Mouse (Mus musculus) CD4-positive helper T cell, adult 2 months (primary cell): ENCODE results near the gene Mdc1.
"Not testable (repeated sequence)": the region's sequence is repeated elsewhere in the genome, so short reads cannot be mapped to it uniquely, and the experiment has no call there.

Experiments
- DNase-seq: peaks from one replicate; pipeline ENCODE4 v3.0.0-alpha.2; 2012; ENCODE audit warnings: low read depth, missing footprints, low spot score

Gene Mdc1

GRCm38 (mm10) chr17:35822564-35822963 is 18.8 kb upstream of the Mdc1 start:
- no peak for DNase-seq

DNA sequence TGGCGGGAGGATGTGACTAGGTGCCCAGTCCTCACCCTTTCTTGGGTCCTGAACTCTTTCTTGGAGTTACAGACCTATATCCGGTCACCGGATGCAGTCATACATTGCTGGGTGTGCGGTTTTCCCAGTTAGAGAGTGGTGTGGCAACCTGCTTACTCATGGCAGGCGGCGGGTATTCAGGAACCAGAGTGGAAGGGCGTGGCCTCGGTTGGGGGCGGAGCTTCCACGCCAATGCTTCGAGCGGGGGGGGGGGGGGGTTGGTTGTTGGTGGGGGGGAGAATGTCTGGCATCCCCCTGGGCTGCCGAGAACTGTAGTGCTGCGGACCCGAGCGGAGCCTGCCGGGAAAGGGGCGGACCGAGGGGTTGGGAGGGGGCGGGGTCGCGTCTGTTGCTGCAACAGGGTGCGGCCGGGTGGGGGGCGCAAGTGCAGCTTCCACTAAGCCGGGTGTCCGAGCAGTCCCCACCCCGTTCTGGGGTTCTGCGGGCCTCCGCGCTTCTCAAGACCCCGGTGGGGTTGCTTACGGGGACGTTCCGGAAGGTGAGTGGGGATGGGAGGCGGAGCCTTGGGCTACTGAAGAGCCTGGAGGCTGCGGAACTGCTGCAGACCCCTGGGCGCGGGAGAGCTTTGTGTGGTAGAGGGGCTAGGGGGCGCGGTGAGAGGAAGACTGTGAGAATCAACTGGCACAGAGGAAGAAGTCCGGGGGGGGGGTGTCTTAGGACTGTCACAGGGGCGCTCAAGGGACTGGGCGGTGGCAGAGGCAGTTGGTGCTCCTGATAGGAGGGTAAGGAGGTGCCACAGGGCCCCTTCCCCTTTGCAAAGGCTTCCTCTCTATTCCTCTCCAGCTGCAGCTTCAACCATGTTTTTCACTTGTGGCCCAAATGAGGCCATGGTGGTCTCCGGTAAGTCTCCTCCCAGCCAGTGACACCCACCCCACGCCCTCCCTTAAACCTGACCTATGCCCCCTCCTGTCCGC is 18.1 kb upstream of the Mdc1 start, which contains the start of gene Flot1:
Gene Flot1, plus strand, starts transcription at position 267 of the 974 bp plus-strand sequence.
- peak; percentile 88 for DNase-seq

DNA sequence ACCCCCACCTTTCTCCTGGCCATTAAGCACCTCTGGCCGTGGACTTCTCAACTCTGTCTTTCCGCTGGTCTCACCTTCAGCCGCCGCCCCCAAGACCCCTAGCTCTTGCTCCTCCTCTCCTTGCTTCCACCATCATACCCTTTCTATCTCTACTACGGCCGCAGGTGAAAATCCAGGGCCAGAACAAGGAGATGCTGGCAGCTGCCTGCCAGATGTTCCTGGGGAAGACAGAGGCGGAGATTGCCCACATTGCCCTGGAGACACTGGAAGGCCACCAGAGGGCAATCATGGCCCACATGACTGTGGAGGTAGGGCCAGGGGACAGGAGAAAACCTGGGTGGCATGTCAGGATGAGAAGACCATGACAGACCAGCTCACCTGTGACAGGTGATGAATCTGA is 16.9 kb upstream of the Mdc1 start:
- no peak for DNase-seq

GRCm38 (mm10) chr17:35825109-35825850 is 16.0 kb upstream of the Mdc1 start:
- no peak for DNase-seq

- DNase-seq: peak; percentile 89
Measured at GRCm38 (mm10) chr17:35829737-35830136, 11.6 kb upstream of the Mdc1 start.

DNA sequence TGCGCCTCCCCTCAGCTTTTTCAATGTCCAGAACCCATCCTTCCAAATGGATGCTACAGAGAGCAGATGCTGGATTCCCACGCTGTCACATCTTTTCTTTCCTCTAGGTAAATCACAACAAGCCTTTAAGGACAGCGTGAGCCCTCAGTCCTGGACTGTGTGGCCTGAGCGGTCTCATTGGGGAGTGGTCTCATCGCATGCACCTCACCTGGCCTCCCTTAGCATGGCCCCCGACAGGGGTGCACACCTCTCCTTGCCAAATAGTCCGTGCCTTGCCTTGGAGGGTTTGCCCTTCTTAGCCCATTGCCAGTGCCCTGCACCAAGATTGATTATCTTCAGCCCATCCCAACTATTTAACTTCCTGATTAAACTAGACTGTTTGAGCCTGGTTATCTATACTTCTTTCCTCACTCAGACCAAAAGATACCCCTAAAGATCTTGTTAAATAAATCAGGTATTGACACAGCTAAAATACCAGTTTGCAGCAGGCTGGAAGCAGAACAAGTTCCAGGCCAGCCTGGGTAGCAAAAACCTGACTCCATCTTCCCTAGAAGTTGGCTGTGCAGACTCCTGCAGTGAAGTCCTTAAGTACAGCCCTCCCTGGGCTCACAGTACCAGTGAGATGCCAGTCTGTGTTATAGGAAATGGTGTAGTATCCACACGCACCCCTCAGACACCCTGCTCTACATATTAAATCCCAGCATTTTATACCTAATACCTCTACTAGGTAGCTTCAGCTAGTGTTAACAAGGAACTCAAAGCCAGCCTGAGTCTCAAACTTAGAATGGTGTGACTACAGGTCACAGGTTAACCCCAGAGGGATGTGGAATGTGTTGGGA is 8.7 kb upstream of the Mdc1 start:
- DNase-seq: no peak

GRCm38 (mm10) chr17:35833239-35833751 is 8.0 kb upstream of the Mdc1 start:
- DNase-seq: no peak

DNA sequence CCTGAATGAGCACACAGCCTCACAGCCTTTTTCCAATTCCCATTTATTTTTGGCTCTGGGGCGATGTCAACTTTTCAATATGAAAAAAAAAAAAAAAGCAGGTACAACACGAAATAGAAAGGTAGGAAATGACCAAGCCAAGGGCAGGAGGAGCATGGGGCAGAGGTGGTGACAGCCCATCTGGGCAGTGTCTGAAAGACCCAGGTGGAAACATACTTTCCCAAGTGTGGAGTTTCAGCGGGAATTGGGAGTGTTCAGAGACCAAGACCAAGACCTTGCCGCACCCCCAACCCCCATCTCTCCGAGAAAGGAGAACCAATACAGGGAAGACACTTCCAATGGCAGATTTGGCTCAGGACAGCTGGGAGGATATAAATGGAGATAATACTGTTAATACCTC is 7.4 kb upstream of the Mdc1 start:
- DNase-seq: no peak

DNA sequence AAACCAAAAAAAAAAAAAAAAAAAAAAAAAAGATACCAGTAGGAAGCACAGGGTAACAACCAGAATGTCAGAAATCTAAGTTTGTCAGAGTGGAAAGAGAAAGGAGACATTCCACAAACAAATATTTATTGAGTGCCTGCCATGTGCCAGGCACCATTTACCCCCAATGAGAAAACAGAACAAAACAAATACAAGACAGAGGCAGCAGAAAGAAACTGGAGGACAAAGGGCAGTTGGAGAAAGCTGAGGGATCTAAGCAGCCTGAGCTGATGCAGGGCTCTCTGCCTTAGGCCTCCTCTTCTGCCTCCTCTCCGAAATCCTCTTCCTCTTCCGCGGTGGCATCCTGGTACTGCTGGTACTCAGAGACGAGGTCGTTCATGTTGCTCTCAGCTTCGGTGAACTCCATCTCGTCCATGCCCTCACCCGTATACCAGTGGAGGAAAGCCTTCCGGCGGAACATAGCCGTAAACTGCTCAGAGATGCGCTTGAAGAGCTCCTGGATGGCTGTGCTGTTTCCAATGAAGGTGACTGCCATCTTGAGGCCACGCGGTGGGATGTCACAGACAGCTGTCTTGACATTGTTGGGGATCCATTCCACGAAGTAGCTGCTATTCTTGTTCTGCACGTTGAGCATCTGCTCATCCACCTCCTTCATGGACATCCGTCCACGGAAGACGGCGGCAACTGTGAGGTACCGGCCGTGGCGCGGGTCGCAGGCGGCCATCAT is 6.5 kb upstream of the Mdc1 start:
- peak; percentile 26 for DNase-seq

DNA sequence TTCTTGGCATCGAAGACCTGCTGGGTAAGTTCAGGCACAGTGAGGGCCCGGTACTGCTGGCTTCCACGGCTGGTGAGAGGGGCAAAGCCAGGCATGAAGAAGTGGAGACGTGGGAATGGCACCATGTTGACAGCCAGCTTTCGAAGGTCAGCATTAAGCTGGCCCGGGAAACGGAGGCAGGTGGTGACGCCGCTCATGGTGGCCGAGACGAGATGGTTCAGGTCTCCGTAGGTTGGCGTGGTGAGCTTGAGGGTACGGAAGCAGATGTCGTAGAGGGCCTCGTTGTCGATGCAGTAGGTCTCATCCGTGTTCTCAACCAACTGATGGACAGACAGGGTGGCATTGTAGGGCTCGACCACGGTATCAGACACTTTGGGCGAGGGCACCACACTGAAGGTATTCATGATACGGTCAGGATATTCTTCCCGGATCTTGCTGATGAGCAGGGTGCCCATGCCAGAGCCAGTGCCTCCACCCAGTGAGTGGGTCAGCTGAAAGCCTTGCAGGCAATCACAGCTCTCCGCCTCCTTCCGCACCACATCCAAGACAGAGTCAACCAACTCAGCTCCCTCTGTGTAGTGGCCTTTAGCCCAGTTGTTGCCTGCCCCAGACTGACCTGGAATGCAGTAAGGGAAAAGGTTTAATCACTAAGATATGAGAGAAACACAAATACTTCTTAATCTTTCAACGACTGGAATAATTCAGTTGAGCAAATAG is 5.7 kb upstream of the Mdc1 start:
- no peak for DNase-seq

GRCm38 (mm10) chr17:35836178-35836965 is 4.9 kb upstream of the Mdc1 start:
- DNase-seq: peak; percentile 85

DNA sequence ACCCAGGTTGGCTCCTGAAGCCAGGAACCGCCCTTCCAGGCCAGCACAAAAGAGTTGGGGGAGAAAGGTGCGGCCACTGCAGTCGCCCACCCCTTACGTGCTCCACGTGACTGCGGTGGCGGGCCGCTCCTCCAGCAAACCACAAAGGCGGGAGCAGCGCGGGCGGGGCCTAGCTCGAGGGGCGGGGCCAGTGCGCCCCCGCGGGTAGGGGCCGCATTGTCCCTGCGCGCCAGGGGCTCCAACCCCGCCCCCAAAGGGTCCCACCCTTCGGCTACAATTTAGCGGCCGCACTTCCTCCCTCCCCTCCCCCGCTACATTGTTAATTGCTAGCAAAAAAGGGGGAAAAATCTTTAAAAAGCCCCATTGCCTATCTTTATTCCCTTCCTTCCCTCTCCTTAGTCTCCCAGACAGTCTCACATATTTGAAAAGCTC is 4.3 kb upstream of the Mdc1 start:
- peak; percentile 85 for DNase-seq

DNA sequence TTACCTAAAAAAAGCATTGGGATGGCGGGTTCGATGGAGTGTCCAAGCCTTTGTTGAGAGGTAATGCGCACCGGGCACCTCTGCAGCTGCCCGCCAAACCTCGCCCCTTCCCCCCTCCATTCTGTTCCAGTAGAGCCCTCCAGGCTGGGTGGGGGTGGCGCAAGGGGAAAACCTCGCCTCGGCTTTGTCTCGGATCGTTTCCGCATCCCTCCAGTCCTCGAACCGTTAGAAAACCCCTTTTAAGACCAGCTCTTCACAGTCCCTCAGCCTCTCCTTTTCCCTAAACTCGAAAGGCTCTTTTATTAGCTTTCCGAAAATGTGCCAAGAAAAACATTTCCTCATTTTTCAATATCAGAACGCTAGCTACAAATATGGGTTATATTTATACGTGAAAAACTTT is 3.8 kb upstream of the Mdc1 start:
- peak; percentile 59 for DNase-seq

GRCm38 (mm10) chr17:35838122-35838544 is 3.2 kb upstream of the Mdc1 start, which contains the start of gene Tubb5:
TSS of gene Tubb5 (minus strand) at chr17:35838306.
- peak; percentile 94 for DNase-seq

GRCm38 (mm10) chr17:35838570-35838969 is 2.7 kb upstream of the Mdc1 start:
- no peak for DNase-seq

DNA sequence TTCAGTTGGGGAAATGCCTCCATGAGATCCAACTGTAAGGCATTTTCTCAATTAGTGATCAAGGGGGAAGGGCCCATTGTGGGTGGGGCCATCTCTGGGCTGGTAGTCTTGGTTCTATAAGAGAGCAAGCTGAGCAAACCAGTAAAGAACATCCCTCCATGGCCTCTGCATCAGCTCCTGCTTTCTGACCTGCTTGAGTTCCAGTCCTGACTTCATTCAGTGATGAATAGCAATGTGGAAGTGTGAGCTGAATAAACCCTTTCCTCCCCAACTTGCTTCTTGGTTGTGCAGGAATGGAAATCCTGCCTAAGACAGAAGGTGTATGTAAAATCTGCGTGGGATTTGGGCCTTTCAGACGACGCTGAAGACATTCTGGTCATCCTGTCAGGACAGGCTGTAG is 2.3 kb upstream of the Mdc1 start:
- not testable (repeated sequence) for DNase-seq

DNA sequence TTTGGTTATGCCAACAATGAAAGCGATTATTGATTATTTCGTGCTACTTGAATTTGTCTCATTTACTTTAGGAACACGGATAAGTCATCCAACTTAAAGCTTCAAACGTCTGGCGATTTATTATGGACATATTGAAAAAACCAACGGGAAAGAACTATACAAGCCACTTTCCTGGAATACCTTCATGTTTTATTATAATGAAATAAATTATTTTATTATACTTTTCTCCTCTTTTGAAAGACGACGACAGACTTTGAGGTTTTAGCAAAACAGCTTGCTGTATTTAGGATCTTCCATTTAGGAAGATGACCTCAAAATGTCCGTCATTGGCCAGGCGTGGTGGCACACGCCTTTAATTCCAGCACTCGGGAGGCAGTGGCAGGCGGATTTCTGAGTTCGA is 754 bp upstream of the Mdc1 start:
- DNase-seq: peak; percentile 30

DNA sequence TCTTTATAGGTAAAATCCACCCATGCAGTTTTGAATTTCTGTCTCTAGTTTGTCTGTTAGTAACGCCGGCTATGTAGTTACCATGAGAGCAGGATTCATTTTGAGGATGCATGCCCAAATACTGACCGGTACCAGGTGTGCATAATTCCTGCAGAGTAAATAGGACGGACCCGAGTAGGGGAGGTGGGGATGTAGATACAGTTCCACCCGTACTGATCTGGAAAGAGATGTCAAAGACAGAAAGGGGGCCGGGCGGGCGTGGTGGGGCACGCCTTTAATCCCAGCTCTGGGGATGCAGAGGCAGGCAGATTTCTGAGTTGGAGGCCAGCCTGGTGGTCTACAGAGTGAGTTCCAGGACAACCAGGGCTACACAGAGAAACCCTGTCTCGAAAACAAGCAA is 691 bp downstream of the Mdc1 start:
- DNase-seq: no peak

- no peak for DNase-seq
Measured at GRCm38 (mm10) chr17:35843514-35843913, 2.2 kb downstream of the Mdc1 start.
